Mouse (Mus musculus) kidney, adult 11 months (tissue): ENCODE data around the gene Rgs3.

Experiments used
- DNase-seq: peaks from one replicate; pipeline ENCODE4 v3.0.0; 2022

Rgs3 gene

DNA sequence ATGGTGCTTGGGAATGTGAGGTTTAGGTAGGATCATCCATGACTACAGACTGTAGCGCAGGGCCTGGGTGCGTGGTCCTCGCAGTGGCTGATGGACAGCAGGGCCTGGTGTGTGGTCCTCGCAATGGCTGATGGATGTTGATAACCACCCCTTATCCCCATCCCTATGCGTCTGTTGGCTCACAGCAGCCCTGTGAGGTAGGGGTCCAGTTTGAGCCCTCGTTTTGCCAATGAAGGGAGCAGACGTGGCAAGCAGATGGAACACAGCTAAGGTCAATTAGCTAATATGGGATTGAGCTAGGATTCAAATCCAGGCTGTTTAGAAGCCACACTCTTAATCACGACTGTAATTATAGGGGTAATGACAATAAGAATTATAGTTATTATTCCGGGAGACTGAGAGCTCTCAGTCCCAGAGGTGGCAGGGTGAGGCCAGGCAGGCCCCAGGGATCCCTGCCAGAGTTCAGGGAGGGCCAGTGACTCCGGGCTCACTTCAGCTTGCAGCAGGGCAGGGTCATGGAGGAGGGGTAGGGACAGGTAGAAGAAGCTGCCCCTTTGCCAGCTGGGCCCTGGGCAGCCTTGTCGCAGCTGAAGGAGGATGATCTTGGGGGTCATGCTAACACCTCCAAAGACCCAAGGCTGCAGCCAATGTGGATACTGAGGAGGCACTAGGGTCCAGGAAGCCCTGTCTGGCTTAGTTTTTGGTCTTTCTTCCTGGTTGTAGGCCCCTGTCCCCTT, 135.2 kb downstream of the Rgs3 start:
- no peak for DNase-seq

DNA sequence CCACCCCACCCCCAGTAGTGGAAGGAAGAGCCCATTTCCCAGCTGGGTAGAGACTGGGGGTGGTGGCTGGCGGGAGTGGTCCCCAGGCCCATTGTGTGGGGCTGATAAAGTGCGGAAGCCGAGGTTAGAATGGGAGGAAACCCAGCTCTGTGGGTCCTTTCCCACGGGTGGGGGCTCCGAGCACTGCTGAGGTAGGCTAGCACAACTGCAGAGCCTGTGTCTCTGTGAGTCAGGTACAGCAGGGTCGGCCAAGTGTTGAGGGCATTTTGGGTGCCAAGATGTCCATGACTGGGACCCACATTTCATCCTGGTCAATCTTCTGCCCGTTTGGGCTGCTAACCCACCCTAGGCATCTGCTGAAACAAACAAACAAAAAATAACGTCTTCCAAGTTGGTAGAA, 135.9 kb downstream of the Rgs3 start:
- peak; percentile 47 for DNase-seq

DNA sequence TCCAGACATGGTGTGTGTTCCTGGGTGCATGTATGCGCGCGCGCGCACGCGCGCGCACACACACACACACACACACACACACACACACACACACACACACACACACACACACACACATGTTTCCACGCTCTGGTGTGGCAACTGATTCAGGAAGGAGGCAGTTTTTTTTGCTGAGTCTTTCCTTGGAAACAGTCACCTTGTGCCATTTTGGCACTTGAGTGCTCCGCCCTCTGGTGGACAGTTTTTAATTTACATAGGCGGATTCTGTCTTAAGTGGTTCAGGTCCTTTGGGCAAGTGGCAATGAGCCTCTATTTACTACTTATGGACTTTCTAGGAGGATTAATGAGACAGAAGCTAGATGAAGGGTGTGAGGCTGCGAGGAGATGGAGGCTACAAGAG, 136.3 kb downstream of the Rgs3 start:
- DNase-seq = peak; percentile 45

DNA sequence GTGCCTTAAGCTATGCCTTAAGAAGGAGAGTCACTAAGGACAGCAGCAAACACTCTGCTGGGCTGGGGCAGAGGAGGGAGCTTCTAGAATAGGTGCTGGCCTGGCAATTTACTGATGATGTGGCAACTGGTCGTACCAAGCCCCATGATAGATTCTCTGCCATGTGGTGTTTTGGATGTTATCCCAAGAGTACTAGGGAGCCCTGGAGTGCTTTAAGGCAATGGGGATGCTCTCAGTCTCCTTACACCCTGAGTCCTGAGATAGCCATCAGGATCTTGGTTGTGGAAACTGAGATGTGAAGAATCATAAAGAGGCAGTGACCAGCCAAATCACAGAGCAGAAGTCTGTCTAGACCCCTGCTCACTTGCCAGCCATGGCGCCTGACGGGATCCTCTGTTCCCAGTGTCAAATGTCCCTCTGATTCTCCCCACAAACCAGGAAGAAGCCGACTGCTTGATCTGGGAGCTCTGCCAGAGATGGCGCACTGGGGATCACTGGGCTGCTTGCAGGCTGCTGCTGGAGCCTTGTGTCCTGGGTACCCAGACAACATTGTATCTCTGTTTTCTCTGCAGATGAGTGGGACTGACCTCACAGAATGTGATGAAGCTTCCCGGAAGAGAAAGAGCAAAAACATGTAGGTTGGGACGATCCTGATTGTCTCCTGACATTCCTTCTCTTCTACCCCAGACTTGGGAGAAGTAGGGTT, 137.2 kb downstream of the Rgs3 start:
- DNase-seq = no peak

DNA sequence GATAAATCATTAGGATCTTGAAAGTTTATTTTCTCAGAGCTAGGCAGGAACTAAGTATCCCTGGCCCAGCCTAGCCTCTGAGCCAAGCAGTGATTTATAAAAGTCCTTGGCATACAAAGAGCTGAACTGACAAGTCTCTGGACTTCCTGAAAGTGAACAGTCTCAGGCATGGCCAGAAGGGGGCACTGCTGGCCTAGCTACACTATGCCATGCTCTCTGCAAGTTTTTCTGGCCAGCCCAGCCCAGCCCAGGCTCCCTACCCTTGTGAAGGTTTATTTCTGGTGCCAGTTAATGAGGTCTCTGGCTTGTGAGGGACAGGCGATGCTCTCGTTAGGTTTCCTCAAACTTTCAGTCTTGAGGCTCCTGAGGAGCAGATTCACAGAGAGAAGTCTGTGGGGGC, 137.8 kb downstream of the Rgs3 start:
- DNase-seq = peak; percentile 86

DNA sequence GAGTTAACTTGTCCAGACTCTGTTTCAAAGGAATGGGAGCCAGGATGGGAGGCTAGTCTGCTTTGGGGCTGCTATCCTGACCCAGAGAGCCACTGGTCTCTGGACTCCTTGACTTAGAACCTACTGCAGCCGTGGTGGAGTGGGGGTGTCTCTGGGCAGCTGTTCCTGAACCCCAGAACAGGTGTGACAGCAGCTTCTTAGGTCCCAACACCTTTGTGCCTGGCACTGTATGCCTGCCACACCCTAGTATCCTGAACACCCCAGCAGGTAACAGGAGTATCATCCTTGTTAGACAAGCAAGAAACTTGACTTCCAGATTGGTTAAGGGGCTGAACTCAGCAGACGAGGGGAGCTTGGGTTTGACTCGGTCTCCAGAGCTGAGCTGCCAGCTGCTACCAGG, 138.9 kb downstream of the Rgs3 start:
- DNase-seq = no peak

DNA sequence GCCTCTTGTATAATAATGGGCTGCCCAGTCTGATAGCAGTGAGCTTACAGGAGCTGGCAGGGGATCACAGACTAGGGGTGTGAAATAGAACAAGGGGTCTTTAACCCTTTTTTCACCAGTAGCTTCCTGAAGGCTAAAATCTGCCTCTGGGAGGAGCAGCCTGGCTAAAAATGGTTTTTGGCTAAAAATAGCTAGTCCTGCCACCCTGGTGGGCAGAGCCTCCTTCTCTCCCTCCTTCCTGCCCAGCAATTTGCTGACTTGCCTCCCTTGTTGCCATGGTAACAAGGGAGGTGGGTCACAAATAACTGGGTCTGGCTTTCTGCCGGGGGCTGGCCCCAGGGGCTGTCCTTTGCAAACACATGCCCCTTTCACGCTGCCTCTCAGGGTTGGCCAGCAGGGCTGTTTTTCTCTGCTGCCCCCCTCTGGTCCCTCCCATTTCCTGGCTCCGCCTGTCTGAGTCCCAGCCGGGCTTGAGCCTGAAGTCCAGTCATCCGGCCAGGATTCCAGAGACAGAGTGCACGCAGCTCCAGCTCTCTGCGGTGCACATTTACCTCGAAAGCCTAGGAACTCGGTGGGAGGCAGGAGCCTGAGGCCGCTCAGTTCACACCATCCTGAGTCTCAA, 139.7 kb downstream of the Rgs3 start:
- DNase-seq = peak; percentile 96

DNA sequence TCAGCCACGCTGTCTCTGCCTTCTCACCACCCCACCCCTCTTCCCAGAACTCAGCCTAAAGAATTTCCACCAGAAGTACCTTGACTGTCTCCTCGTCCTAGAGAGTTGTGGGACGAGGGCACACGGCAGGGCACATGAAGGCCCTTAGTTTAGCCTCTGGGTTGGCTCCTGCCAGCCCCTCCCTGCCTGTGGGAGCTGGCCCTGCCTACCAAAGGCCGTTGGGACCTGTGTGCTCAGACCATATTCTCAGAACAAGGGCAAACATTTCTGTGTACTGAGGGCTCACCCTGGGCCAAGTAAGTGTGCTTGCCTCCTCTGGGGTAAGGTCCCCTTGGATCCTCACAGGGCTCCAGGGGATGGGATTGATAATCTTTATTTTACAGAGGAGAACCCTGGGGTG, 140.8 kb downstream of the Rgs3 start:
- DNase-seq = no peak

DNA sequence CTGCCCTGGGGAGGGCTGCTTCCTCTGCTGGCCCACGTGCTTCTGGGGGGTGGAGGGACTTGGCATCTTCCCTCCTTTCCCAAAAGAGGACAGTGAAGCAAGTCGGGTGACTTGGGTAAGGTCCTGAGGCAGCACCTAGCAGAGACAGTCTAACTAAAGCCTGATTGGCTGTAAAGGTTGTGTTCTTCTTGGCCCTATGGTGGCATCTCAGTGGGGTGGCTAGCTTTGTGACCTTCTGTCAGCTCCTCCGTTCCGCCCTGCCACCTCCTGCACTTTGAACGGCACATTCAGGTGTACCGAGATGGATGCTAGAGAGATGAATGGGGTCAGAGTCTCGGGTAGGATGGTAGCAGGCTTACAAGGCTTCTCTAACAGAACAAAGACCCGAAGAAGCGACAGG, 143.5 kb downstream of the Rgs3 start:
- DNase-seq = peak; percentile 69

DNA sequence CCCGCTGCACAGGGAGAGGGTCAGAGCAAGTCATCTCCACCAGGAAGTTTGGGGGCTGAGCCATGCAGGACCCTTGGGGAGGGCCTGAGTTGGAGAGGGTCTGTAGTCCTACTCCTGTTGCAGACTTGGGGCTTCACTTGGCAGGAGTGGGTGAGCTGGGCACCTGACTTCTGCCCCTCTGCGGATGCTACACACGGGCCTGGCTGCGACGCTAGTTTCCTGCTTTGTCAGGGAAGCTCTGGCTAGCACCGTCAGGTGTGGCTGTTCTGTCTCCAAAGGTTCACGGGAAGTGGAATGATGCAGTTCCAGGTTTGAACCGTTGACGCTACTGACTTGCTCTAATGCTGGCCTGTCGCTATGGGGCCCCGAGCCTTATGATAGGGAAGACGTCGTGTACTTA, 144.6 kb downstream of the Rgs3 start:
- no peak for DNase-seq

DNA sequence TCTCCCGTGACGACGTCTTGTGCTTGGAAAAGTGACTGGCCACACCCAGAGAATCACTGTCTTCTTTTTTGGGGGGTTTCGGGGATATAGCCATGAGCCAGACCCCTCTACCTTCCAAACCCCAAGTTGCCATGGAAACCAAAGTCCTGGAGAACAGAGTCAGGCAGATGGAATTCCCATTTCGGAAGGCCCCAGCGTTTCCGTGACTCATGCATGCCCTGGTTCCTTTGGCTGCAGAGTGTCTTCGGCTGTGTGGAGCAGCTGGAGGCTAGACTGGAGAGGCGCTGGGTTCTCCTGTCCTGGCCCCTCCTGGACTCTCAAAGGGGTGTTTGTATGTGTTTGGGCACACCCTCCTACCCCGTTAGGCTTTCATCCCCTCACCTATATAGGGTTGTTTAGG, 145.4 kb downstream of the Rgs3 start:
- no peak for DNase-seq

DNA sequence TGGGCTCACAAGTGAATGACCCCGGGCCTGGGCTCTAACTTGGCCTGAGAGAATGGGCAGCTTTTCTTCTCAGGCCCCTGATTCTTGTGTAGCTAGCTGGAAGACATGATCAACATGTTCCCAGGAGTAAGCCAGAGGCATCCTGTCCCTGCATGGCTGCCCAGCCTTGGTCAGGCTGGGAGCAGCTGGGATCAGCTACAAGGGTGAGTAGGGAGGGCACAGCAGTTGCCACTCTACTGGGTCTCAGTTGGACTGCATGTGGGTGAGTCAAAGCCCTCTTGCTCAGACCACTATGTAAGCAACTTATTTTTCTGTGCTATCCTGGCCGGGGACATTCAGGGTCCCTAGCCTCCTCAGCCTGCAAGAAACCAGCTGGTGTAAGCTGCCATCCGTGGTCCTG, 146.1 kb downstream of the Rgs3 start:
- no peak for DNase-seq

DNA sequence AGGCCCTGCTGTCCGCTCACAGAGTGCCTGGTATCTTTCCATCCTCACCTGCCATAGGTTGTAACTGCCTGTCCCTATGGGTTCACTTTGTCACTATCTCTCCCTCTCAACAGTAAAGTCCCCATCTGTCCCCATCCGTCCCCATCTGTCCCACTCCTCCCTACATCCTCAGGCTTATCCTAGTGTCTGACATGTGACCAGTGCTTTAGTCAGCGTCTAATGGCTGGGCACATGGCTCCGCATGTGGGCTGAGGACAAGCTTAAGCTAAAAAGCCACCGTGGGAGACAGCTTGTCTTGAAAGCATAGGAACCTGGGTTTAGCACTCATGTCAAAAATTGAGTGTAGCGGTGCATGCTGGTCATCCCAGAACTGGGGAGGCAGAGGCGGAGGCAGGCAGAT, 148.4 kb downstream of the Rgs3 start:
- DNase-seq = no peak

DNA sequence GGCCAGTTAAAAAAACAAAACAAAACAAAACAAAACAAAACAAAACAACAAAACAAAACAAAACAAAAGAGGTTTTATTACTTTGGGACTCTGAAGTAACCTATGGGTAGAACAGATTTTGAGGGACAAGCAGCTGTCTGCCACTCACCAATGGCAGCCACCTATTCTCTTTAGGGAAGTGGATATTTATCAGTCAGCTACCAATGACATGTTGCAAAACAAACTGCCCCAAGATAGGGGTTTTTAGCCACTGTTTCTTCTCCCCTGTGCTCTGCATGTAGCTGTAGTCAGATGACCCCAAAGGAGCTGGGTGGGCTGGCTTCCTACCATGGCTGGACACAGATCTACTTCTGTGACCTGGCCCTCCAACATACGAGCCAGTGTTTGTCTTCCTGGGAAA, 149.3 kb downstream of the Rgs3 start:
- no peak for DNase-seq

DNA sequence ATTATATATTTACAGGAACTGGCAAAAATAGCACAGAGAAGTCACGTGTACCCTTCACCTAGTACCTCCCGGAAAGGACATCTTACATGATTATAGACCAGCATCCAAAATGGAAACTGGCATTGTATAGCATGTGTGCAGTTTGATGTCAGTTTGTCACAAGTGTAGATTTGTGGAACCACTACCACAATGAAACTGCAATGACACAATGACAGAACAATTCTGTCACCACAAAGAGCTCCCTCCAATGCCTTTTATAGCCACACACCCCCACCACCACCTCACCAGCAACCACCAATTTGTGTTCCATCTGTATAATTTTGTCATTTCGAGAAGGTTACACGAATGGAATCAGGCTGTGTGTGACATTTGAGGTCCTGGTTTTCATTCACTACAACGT, 149.8 kb downstream of the Rgs3 start:
- no peak for DNase-seq

DNA sequence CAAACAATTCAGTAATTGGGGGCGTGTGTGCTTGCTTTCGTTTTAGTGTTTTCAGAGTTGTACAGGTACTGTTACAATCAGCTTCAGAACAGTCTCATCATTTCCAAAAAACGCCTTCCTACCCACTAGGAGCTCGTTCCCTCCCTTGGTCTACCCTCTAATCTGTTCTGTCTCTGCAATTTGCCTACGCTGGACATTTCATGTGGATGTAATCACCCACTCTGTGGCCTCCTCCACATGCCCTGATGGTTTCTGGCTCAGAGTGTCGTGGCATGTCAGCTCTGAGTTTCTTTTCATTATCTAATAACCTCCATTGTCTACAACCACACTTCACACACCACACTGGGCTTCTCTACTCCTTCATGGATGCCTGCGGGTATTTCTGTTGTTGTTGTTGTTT, 151.5 kb downstream of the Rgs3 start:
- no peak for DNase-seq

DNA sequence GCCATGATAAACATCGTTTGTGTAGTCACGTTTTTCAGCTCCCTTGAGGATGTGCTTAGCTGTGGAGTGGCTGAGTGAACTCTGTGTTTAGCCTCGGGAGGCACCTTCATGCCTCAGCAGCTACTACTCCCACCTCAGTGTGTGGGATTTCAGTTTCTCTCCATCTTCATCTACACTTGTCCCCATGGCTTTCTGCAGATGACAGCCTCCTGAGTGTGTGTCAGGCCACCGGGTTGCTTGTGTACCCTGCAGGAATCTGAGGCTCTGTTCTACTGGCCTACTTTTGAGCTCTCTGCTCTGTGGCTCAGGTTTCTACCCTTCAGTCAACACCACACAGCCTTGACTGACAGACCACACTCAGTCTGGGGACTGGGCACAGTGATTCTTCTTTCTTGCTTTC, 151.9 kb downstream of the Rgs3 start:
- no peak for DNase-seq

DNA sequence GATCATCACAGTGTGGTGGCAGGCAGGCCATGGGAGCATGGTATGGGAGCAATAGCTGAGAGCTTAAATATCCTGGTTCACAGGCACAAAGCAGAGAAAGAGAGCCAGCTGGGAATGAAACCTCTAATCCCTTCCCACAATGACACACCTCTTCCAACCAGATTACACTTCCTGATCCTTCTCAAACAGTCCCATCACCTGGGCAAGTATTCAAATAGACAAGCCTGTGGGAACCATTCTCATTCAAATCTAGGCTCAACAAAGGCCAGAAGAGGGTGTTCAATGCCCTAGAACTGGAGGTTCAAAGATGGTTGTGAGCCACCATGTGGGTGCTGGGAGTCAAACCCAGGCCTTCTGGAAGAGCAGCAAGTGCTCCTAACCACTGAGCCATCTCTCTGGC, 161.2 kb downstream of the Rgs3 start:
- DNase-seq = no peak

DNA sequence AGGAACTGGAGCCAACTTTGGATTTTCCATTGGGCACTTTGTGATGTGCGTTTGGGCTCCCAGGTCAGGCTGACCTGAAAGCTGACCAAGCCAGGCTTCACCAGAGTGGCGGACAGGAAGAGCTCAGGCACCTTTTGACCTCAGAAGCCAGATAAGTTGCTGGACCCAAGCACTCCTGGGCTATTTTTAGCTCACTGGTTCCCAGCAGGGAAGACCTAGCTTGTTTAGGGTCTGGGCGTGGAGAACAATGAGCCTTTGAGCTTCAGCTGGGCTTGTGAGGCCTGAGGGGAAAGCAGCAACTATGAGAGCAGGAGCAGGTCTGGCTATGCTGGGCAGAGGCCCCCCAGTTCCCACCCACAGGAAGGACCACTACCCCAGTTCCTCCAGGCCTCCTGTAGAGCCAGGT, 162.4 kb downstream of the Rgs3 start:
- DNase-seq = peak; percentile 73

DNA sequence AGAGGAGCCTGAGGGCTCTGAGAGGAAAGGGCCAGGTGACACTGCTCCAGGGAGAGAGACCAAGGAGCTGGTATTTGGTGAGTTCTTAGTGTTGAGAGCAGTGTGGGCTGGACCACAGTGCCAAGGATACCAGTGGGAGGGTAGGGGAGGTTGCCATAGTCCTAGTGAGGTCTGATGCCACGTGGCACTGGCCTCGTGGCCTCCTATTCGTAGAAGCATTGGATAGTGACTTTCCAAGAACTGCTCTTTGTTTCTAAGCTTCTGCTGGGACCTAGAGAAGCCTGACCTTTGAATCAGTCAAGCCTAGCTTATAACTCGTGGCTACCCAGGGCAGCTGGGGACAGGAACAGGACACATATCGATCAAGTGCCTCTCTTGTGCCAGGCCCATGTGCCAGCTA, 164.1 kb downstream of the Rgs3 start:
- DNase-seq = peak; percentile 71

DNA sequence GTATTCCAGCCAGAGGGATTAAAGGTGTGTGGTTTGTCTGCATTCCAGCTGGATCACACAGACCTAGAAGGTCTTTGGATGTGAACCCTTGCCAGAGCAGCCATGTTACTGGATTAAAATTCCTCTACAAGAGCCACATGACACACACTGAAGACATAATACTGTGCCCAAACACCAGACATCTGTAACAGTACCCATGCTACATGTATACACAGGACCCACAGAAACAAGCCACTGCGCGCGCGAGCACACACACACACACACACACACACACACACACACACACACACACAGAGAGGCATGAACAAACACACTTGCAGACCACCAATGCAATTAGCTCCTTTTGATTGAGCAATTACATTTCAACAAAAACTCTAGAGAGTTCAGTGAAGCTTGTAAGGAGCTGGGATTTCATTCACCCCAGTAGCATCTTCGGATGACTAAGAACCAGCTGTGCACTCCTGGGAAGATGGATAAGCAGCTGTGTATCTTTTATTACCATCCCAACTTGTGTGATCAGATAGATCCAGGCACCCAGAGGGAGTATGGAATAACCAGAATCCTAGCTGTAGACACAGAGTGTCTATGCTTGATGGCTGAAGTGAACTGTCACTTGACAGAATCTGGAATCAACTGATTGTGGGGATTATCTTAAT, 166.8 kb downstream of the Rgs3 start:
- DNase-seq = no peak

DNA sequence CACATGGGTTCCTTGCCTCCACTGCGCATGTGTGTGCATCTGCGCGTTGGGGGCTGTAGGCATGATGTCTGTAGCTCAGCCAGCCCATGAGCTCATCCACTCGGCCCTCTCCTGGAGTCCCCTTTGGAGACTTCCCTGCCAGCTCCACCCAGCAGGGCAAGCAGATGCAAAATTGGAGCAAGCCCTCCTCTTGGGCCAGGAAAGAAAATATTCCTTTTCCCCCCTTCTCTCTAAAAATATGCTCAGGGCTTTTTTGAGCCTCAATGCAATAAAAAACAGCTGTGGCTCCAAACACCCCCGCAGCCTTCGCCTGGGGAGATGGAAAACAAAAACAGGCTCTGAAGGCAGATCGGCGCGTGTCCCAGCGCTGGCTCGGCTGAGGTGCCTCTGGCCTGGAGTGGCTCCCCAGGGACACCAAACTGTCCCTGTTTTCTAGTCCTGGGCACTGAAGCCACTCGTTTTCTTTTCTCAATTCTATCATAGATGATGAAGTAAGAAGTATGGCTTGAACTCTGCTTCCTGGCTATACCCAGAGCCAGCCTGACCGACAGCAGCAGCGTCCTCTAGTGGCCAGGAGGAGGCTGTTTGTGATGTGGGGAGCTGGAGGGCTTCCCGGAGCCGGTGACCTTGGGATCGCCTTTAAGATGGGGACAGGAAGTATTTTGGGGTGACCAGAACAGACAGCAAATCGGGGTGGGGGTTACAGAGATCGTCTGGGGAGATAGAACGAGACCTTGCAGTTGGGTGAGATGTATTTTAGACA, 168.1 kb downstream of the Rgs3 start:
- no peak for DNase-seq

DNA sequence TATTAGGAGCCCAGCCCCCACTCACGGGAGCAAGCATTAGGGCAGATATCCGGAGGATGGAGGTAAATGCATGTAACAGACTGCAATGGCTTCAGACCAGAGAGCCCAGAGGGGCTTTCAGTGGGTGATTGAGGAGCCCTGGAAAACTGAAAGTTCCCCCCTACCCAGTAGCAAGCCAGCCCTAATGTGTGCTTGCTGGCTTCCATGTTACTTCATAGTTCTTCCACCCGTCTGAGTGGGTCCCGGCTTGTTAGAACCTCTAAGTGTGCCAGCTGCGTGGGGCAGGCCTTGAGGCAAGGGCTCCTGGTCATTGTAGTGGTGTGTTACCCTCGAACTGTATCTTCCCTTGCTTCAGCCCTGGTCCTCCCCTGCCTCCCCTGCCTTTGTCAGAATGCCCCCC, 168.8 kb downstream of the Rgs3 start:
- DNase-seq = no peak
